Mouse (Mus musculus): ENCODE results near the gene Arhgap27.

The Arhgap27 gene

DNA sequence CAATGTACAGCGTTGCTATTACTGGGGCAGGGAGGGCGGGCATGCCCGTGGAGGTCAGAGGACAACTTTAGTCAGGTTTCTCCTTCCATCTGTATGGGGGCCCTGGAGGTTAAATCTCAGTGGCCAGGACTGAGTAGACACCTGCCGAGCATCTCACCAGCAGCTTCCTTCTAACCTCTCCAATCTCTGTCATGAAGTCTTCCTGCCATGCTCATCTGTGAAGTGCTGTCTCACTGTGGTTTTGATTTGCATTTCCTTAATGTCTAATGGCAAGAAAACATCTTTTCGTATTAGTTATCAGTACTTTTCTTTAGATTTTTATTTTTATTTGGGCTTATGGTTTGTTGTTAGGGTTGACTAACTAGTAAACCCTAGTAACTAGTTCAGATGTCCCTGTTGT, 17.0 kb upstream of the Arhgap27 start:
- no peak for DNase-seq

DNA sequence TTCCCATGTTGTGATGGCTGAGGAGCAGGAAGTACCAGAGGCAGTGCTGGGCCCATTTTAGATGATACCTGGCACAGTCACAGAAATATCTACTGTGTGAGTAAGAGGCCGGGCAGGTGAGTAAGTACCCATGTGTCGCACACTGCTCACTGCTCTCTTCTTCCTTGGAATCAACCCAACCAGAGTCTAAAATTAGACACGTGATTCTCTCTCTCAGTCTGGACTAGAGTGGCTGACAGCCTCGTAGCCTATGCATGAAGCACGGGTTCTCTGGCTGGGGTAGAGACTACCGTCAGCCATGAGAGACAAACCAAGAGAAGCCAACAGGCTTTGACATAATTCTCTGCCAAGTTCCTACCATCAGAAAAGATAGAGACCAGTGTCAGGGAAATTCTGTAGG, 14.8 kb upstream of the Arhgap27 start:
- no peak for DNase-seq

- DNase-seq: no peak
Observed at GRCm38 (mm10) chr11:103375772-103376171, 12.3 kb upstream of the Arhgap27 start.

- DNase-seq: no peak
Observed at GRCm38 (mm10) chr11:103375258-103375657, 11.8 kb upstream of the Arhgap27 start.

DNA sequence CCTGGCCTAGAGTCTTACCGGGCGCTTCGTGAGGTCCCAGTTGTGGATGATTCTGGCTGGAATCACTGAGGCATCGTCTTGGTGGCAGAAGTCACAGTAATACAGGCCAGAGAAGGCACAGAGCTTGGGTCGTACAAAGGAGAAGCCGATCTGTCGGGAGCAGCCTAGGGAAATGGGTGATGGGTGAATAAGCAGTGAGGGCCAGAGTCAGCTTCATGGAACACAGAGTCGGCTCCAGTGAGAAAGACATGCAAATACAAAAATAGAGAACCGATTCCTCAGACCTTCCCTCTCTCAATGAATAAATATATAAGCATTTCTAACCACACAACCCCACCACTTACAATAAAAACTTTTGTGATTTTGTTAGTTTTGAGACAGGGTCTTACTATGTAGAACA, 10.4 kb upstream of the Arhgap27 start:
- no peak for DNase-seq

DNA sequence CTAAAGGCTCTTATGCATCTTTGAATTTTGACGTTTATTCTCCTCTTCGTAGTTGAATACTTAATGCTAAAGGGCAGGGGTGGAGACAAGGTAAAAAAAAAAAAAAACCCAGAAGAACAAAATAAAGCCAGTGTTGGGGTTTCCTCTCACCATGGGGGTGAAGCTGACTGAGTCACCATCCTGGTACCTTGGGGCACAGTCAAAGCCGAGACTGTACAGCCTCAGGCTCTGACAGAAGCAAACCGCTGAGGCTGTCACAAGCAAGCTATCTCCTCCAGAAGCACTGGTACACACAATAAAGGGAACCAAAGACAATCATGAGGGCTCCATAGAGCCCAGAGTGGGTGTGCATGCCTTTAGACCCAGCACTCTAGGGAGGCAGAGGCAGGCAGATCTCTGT, 9.1 kb upstream of the Arhgap27 start:
- DNase-seq: no peak

DNA sequence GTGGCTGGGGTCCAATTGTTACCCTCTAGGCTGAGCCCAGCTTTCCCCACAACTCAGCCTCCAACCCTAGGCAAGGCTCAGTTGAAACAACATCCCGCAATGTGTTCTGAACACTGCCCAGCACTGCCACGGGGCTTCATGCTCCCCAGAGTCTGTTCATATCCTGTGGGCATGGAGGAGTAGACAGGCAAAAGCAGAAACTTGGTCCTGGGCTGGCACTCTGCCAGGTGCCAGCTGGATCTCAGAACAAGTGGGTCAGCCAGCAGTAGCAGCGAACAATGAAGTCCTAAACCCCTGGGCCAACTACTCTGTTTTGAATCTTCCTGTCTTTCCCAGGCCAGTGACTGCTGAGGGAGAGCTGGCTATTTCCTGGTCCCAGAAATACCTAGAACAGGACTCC, 8.6 kb upstream of the Arhgap27 start:
- peak; percentile 75 for DNase-seq

GRCm38 (mm10) chr11:103371222-103371539, 7.7 kb upstream of the Arhgap27 start:
- DNase-seq: no peak

DNA sequence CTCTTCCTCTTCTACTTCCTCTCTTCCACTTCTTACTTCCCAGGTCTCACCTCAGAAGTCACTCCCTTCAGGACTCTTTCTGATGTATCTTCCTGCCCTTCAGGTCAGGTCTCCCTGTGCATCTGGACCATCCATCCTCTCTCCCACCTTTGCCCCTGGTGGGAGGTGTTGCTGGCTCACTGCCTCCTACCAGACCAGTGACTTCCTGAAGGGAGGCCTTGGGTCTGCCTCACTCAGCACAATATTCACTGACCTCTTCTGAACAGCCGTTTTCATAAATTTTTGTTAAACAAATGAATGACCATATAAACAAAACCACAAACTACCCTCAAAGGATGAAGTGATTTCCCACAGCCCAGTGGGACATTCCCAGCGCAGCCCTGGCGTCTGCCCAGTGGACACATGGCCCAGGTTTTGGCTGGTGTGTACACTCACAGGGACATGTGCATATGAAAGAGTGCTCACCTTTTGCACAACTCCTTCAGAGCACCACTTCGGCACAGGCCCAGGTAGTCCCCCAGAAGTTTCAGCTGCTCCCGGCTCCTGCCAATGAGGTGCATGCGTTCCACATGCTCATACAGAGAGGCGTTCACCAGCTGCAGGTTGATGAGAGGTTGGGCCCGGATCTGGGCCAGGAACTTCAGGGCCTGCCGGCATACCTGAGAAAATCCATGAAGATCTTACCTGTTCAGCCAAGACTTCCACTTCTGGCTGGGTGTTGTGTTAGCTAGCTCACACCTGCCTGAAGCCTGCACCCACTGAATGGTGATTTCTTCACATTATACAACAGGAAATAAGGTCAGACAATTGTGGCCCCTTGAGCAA, 7.1 kb upstream of the Arhgap27 start:
- no peak for DNase-seq

GRCm38 (mm10) chr11:103365530-103365929, 2.0 kb upstream of the Arhgap27 start:
- DNase-seq: no peak

- DNase-seq: no peak
Observed at GRCm38 (mm10) chr11:103365022-103365421, 1.5 kb upstream of the Arhgap27 start.

DNA sequence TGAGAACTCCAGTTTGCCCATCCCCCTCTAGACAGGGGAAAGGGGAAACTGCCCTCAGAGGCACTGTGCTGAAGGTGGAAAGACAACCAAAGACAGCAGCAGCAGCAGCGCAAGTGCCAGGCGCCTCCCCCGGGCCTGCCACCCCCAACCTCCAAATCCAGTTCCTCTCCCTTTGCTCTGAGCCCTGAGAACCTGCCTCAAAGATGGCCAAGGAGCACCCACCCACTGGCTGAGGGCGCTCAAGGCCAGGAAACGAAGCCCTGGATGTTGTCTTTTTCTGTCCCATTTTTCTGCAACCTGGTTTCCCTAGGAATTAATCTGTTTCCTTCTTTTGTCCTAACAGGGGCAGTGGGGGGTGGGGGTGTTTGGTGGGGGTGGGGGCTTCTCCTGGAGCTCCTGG, 843 bp upstream of the Arhgap27 start:
- DNase-seq: peak; percentile 4

DNA sequence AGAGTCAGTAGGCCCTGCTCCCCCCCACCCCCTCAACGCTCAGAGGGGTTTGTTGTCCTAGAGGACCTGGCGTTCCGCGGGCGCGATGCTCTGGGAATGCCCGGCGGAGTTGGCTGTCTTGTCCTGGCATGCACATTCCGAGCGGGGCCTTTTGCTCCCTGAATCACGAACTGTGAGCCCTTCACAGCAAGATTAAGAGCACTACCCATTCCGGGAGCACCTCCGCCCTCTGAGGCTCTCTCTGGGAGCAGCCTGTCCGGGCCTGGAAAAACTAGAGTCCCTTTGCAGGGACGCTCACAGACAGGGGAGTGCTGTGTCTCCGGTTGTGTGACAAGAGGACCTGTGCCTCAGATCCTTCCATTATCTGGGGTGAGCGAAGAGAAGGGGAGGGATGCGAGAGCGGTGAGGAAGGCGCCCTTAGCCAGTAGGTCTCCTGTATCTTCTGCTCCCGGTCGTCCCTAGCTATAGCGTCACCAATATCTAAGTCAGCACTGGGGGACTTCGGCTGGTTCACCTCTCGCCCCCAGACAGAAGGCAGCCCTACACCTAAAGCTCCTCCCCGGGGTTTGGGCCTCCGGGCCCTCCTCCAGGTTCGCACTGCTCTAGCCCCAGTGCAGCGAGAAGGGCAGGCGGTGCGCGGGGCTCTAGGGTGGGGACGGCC, 841 bp downstream of the Arhgap27 start:
- peak; percentile 41 for DNase-seq

- peak; percentile 55 for DNase-seq
Observed at GRCm38 (mm10) chr11:103362054-103362432, 1.4 kb downstream of the Arhgap27 start.

- peak; percentile 41 for DNase-seq
Observed at GRCm38 (mm10) chr11:103361396-103362053, 2.0 kb downstream of the Arhgap27 start.

DNA sequence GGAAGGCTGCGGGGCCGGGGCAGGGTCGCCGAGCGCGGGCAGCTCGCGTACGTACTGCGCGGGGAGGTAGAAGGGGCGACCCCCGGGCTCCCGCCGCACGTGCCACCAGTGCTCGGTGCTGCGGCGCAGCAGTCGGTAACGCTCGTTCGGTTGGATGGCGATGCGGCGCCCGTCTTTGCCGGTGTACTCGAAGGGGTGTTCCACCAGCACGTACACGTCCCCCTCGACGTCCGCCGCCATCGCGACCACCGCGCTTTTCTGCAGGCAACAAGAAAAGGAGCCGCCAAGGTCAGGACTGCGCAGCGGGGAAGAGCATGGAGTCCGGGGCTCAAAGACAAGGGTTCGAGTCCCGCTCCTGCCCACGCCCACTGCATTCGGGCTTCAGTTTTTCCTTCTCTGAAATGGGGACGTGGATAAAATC, 2.8 kb downstream of the Arhgap27 start:
- no peak for DNase-seq

GRCm38 (mm10) chr11:103359841-103360641, 3.5 kb downstream of the Arhgap27 start:
- DNase-seq: peak; percentile 89

DNA sequence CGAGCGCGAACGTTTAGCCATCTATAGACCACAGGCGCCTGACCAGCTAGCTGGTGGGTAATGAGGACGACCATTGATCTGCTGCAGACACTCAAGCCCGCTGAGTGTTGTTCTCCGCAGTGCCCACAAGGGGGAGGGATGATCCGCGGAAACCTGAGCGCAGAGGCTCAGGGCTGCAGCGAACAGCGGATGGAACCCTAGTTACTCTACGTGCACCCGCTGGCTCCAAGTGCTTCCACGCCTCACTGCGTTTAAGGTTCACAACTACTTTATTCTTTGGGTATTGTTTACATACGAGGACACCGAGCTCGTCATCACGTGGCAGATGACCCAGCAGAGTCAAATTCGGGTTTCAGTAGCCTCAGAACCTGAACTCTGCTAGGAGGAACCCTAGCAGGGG, 4.4 kb downstream of the Arhgap27 start:
- peak; percentile 90 for DNase-seq

GRCm38 (mm10) chr11:103358316-103358715, 5.2 kb downstream of the Arhgap27 start:
- DNase-seq: no peak

- DNase-seq: no peak
Observed at GRCm38 (mm10) chr11:103357710-103358109, 5.8 kb downstream of the Arhgap27 start.

GRCm38 (mm10) chr11:103356938-103357670, 6.4 kb downstream of the Arhgap27 start:
- no peak for DNase-seq

- DNase-seq: peak; percentile 24
Observed at GRCm38 (mm10) chr11:103356032-103356571, 7.4 kb downstream of the Arhgap27 start.
